Mouse (Mus musculus): ENCODE measurements at regions not wholly inside any gene's neighbourhood (a gene's known extent, or its start where the extent isn't known, plus 50 kb on each side); places are given as distances from the start of the nearest gene placed in this dataset.
A peak's percentile ranks its signal among the peaks of the same experiment; 100 is the strongest.

GRCm38 (mm10) chr10:38875667-38876245 is 54.2 kb upstream of the Rfpl4b start:
- peak; percentile 60 for DNase-seq

GRCm38 (mm10) chr10:38879271-38879670 is 57.7 kb upstream of the Rfpl4b start:
- no peak for DNase-seq

DNA sequence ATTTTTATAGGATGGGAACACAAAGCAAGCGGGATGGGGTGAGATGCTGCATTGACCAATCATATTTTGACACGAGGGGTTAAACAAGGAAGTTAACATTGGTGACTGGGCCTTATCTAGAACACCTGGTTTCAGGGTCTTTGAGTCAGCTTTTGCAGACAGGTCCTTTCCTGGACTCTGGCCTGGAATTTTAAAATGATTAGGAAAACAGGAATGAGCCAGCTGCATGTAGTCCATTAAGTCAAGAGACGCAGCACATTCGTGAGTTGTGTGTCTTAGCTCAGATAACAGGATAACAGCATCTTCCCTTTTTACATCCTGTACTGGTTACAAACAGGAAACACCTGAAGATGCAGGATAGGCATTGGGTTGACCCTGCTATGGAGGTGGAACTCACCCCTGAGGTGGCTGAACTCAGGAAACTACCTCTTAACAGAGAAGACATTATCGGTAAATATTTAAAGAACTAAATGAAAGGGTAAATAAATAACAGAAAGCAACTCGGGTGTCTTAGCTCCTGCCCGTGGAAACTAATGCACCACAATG is 59.1 kb upstream of the Rfpl4b start:
- peak; percentile 27 for DNase-seq

DNA sequence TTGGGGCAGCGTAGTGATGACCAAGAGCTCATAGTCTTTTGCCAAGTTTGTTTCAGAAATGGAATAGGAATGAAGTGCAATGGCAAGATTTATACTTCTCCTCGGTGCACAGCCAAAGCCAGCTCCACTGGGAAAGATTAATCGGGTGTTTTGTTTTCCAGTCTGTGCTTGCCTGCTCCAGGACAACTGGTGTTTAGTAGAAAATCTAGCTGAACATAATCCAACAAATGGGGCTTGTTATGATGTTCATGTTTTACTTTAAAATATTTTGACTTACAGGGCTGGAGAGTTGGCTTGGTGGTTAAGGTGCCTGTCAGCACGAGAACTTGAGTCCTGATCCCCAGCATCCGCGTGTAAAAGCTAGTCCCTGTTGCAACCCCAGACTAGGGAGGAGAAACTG is 60.6 kb upstream of the Rfpl4b start:
- no peak for DNase-seq

- DNase-seq: no peak
These were observed 62.4 kb upstream of the Rfpl4b start for GRCm38 (mm10) chr10:38883816-38884599.

GRCm38 (mm10) chr10:38884641-38885040 is 63.1 kb upstream of the Rfpl4b start:
- peak; percentile 57 for DNase-seq

GRCm38 (mm10) chr10:38886441-38886840 is 64.9 kb upstream of the Rfpl4b start:
- no peak for DNase-seq

GRCm38 (mm10) chr10:38887896-38888295 is 66.3 kb upstream of the Rfpl4b start:
- no peak for DNase-seq

GRCm38 (mm10) chr10:38894706-38895105 is 70.6 kb upstream of the Lama4 start:
- DNase-seq: no peak

- DNase-seq: no peak
These were observed 69.7 kb upstream of the Lama4 start for GRCm38 (mm10) chr10:38895656-38896055.

DNA sequence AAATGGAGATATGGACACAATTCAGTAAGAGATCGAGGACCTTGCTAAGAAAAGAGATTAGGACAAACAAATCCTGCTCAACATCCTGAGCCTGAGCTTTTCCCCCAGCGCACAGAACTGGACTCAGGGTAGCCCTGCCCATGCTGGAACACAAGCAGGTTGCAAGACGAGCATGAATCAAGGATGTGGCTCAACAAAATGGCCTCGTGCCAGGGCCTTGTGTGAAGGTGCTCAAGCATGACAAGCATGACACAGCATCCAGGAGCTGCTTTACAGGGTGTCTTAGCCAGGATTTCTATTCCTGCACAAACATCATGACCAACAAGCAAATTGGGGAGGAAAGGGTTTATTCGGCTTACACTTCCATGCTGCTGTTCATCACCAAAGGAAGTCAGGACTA is 67.7 kb upstream of the Lama4 start:
- DNase-seq: no peak

DNA sequence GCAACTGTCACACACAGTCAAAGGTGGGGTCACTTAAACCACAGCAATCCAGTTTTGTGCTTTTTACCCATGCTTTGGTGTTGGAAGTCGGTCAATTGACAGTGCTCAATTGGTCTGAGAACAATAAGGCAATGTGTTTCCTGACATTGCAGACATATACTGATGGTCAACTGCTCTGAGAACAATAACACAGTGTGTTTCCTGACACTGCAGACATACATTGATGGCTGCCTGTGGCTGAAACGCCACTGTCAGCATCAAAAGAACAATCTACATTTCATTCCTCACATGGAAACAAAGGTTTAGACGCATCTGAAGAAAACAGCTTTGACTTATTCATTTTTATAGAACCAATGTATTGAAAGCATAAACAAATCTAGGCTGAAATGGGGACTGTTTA is 59.2 kb upstream of the Lama4 start:
- DNase-seq: no peak

- no peak for DNase-seq
These were observed 57.5 kb upstream of the Lama4 start for GRCm38 (mm10) chr10:38907835-38908234.

- DNase-seq: no peak
These were observed 57.0 kb upstream of the Lama4 start for GRCm38 (mm10) chr10:38908277-38908676.

DNA sequence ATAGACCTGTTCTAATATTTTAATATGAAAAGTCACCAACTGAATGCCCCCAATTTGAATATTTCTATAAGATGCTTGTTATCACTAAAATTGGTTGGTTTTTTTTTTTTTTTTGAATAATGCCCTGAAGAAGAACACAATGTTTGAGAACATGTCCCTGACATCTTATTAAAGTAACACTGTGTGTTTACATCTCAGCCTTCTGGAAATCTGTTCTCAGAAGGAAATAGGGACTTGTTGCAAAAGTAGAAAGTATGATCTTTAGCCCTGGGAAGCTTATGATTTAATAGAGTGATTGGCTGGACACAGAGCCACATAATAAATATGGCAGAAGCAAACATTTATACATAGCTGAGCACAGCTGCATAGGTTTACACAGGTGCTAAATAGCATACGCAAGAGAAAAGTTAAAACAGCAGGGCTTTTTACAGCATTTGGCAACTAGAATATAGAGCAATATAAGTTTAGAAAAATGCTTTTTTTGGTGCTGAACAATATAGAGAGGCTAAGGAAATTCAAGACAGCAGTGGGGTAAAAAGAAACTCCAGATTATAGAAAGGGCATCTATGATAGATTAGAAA is 56.1 kb upstream of the Lama4 start:
- DNase-seq: no peak

DNA sequence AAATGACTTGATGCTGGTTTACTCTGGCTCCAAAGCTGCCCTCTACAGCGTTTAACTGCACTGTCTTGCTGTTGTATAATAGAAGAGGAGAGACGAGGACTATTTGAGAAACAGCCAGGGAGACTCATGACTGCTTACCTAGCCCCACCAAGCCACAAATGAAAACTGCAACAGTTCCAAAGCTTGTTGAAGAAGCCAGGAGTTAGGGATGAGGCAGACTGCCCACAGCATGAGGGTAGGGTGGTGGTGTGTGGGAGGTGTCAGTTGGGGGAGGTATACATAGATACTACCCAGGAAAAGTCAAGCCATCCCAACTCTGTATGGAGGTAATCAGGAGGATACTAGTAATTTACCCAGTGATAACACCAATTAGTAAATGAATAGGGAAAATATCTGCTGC is 55.5 kb upstream of the Lama4 start:
- no peak for DNase-seq

- no peak for DNase-seq
These were observed 52.3 kb upstream of the Lama4 start for GRCm38 (mm10) chr10:38913013-38913412.

Measured in thymus, postnatal 14 days (tissue).